Mouse (Mus musculus) inflammation-experienced regulatory T-cells, adult 16 weeks (primary cell): ENCODE measurements around the gene Mylip. TPM values are rescaled to one million over a fixed set of nuclear protein-coding genes. Genes with fewer than 3 reads are reported as not detected.

Experiments
- polyA plus RNA-seq: library from polyadenylated mRNA; unstranded; fragments of 100-300 nt; shearing (Covaris generic); gene quantifications from one replicate; pipeline ENCODE4 v1.2.1, GENCODE M21; 2017

The Mylip gene
- 31.2 TPM for polyA plus RNA-seq

GRCm38 (mm10) chr13:45389448-45390311 is at the start of gene Mylip:
Gene Mylip, plus strand, starts transcription at chr13:45389742.

Other genes starting within 250 kb of the Mylip start
- gene Gmpr, start 117.7 kb downstream of the Mylip start, polyA plus RNA-seq, result 0.44 TPM